15 mouse cellular contexts compared by ENCODE assay signal in the genomic region with DNA sequence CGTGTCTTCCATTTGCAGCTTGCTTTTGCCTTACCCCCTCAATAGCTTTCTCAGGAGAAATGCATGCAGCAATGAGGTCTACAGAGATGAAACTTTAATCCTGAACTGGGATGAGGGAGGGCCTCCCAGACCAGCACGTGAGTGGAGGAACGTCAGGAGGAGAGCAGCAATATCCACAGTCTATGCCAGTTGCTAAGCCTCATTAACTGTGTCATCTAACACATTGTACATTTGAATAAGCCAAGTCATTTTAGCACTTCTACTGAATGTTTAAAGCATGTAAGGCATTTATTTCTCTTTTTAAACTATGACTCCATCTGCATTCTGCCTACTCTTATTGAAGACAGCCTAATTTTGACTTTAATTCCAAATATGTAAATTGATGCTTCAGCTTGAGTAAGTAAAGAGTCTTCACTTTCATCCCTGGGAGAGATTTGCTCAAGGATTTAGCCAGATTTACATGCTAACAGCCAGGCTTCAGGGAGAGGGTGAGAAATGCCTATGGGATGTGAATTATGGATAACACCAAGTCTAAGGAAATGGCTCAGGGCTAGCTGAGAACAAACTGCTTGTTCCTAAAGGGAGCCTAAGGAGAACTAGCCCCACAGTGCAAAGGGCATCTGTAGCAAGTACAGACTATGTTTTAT.
A peak's percentile ranks its signal among the peaks of the same experiment; 100 is the strongest.
DNase-seq lines count a peak whose midpoint lies in the region.
"Had no signal": no experiment of that assay in that cellular context is flagged by ENCODE, and none has a peak within 500 bp of the region (broad histone marks: within the 10 kb centered on the region; RNA-seq: fewer than 3 reads in every experiment).

No protein-coding gene starts in this region.

- intact Hi-C loops in left cerebral cortex, postnatal 14 days (cut with DNase I) = no loop called here

- peak; percentile 33 to 45 for DNase-seq in frontal cortex, adult 2 months (ENCODE audit: extremely low spot score in 1 of 2, low spot score in 1 of 2)
- no peak for DNase-seq in frontal cortex, postnatal 10 days (ENCODE audit: low spot score in 2 of 2)
- DNase-seq in right cerebral cortex, adult 2 months (ENCODE audit: low spot score in 2 of 2) = peak; percentile 14 to 22
- no peak for DNase-seq in right cerebral cortex, postnatal 4 days
- DNase-seq in left cerebral cortex, postnatal 14 days (ENCODE audit: low spot score in 2 of 2) = peak; percentile 9 to 35
- no peak for DNase-seq in lung, postnatal 10 days
- no peak for DNase-seq in thymus, postnatal 14 days
- DNase-seq: adrenal gland, postnatal 25 days; B cell, adult 2 months; cerebellum, adult 9-10 months; gastrocnemius, postnatal 36 days; heart, postnatal 10 days; kidney, adult 9 months; lung, adult 18-20 months; lung, postnatal 4 days had no signal

Comparison
In these comparisons a context has a peak if more than half of its experiments do, and no peak if none do; other contexts are left out.
1. DNase-seq: peak in frontal cortex, adult 2 months (2 of 2), right cerebral cortex, adult 2 months (2 of 2) and left cerebral cortex, postnatal 14 days (2 of 2); none in frontal cortex, postnatal 10 days (0 of 2), right cerebral cortex, postnatal 4 days (single experiment), lung, postnatal 10 days (single experiment) and thymus, postnatal 14 days (single experiment).